Mouse (Mus musculus): ENCODE measurements at regions not wholly inside any gene's neighbourhood (a gene's known extent, or its start where the extent isn't known, plus 50 kb on each side); places are given as distances from the start of the nearest gene placed in this dataset.

DNA sequence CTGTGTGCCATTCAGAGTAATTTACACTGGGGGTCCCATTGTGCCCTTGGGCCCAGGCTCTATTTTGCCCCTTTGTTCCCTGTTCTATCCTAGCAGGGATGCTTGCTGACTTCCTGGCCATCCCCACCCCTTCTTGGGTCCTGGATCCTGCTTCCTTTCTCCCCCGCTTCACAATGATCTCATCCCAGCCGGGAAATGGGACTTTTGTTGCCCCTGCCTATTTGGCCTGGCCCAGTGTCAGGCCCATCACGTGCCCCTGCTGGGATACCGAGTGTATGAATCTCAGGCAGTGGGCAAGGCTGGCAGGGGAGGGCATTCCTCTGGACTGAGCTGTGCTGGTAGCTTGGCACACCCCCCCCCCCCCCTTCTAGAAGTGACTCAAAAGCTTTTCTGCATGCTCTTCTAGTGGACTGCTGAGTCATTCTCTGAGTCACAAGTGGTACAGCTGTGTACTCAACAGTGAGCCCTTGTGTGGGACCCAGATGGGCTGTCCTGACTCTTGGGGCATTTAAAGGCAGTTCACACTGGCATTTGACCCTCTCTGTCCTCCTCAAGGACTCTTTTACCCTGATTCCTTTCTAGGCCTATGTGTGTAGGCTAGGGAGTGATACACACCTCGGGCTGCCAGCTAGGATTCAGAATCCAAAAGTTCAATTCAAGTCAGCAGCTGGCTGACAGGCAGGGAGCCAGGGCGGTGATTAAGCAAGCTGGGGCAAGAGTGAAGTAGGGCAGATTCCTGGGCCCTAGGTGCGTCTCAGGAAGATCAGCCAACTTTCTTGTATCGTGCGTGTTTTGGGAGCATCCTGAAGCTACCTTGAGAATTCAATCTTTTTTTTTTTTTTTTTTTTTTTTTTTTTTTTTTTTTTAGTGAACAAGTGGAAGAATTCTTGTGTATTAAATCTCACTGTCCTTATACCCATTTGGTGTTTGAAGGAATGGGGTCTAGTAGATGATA is 1156.6 kb upstream of the A1bg start:
- in situ Hi-C loops (cut with MboI, MseI), result loop anchor here (5.0 kb wide), 1 partner anchor 48 kb away; no protein-coding TSS in a partner anchor

DNA sequence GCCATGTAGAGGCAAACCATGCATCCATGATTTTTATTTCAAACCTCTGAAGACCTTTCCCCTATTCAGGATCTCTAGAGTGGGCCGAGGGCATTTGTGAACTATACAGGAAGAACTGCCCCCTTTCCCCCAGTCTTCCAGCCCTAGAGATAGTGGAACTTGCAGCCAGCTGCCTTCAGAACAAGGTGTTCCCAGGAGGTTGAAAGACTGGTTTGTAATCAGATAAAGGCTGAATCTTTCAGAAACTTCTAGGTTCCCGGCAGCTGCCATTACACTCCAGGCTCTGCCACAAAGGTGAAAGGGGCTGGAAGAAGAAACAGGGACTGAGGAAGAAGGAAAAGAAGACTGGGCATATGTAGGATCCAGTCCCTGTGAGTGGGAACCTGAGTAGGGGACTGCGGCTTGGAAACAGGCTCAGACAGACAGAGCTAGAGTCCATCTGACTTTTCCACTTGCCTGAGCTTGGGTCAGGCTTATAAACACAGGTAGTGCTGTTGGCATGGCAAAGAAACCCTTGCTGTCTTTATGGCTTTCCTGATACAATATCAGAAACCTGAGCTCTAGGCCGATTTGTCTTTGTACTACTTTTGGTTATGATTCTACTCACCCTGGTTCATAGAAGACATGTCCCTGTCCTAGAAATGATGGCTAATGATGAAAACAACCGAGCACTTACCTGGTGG is 1153.9 kb upstream of the A1bg start:
- in situ Hi-C loops (cut with MboI, MseI), result no loop called here

DNA sequence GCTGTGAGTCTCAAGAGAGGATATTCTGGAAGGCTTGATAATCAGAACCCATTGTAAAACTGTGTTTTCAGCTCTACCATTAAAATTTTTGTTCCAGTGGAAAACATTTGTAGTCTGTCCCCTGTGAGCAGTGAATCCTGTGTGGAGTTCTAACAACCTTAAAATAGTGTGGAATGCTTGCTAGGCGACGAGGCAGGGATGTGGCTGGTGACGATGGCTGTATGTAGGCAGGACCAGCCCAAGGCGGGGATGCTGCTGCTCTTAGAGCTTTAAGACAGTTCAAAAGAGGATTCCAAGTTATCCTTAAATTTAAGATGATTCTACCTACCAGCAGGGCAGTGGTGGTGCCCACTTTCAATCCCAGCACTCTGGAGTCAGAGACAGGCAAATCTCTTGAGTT is 1151.9 kb upstream of the A1bg start:
- in situ Hi-C loops (cut with MboI, MseI), result no loop called here

DNA sequence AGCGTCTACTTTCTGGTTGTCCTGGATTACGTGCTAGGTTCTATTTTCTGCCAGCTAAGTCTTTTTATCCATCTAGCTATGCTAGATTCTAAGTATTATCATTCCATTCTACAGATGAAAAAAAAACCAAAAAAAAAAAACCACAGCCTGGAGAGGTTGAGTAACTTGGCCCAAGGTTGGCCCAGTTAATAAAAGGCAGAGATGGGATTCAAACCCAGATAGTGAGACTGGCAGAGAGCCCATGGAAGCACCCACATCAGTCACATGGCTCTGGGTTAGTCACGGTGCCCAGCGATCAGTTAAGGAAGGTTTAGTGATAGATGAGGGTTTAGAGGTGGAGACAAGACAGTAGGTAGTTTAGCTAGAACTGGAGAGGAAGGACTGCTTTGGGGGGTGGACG is 1150.8 kb upstream of the A1bg start:
- in situ Hi-C loops (cut with MboI, MseI), result no loop called here

DNA sequence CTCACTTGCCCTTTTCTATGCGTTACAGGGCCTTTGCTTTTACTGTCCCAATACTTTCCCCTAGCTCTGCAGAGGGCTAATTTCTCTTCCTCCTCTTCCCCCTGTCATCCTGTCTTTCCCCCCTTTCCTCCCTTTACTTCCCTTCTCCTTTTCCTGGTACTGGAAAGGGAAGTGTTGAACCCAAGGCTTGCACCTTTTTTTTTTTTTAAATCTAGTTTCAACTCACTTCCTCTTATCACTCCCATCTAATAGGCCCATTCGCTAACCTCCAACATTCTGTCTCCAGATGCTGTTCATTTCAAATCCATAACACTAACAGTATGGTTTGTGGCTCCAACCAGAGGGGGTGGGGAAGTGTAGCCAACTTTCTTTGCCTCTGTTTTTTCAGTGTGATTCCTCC is 1148.5 kb upstream of the A1bg start:
- in situ Hi-C loops (cut with MboI, MseI), result no loop called here

DNA sequence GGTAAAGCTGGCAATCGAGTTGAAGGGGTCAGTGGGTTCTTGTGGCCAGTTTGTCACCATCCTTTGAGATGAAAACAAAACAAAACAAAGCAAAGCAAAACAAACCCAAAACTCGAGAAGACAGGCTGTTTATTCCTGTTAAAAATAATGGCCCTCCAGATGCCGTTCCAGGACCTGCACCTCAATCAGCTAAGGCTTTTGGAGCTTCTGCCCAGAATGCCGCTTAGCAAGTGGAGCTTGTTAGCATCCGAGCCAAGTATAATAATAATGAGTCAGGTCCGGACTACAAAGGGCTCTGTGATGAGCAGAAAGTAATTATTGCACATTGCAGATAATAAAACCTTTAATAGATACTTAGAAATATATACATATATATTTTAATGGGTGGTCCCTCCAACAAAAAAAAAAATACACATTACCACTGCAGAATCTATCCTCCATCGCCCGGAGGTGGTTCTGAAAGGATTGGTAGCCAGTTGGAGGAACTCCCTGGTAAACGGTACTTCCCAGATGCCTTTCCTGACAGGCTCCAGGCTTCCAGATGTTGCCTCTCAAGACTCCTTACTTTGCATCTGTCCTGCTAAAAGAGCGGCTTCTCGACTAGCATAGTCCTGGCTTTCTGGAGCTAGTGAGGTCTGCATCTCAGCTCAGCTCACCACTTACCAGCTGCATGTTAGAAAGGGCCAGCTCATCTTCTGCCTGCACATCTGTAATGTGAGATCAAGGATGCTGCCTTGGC is 1145.8 kb upstream of the A1bg start:
- in situ Hi-C loops (cut with MboI, MseI), result no loop called here

DNA sequence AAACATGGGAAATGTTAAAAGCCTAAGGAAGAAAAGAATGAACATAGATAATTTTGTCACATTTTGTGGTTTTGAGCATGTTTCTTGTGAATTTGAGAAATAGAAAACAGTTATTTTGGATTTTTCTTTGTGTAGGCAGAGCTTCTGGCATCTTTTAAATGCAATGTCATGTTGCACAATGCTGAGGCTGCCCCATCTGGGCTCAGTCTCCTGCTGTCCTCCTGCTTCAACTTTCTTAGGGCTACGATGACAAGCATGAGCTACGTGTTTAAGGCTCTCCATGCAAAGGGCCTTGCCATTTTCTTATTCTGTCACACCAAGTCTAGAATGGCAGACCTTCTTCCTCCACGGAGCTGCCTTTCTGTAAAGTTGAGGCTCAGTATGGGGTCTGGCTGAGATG is 1141.6 kb upstream of the A1bg start:
- in situ Hi-C loops (cut with MboI, MseI), result no loop called here

DNA sequence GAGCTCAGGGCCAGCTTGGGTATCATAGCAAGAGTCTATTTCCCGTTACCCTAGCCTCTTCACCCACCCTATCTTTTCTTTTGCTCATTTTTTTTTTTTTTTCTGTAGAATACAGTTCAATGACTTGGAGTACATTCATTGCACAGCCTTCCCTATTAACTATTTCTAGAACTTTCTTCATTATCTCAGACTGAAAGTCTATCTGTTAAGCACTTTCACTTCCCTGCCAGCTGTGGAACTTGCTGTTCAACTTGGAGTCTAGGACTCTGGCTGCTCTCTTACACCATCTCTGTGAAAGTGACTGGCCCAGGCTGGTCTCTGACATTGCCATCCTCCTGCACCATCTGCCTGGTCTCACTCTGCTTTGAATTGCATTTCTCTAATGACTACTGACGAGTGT is 1134.6 kb upstream of the A1bg start:
- in situ Hi-C loops (cut with MboI, MseI), result no loop called here

DNA sequence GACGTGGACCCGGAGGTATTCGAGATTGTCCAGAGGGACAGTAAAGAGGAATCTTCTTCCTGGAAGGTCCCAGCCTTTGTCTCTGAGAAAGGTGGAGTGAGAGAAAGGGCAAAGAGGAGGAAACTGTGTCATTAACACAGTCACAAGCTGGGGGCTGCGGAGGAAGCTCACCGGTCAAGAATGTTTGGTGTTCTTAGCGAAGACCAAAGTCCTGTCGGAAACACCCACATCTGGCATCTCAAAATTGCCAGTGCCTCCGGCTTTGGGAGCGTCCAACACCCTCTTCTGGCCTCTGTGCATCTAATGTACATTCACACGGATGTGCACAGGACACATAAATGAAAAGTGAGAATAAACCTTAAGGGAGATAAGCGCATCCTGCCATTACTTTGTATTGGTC is 1134.1 kb upstream of the A1bg start:
- in situ Hi-C loops (cut with MboI, MseI), result no loop called here

DNA sequence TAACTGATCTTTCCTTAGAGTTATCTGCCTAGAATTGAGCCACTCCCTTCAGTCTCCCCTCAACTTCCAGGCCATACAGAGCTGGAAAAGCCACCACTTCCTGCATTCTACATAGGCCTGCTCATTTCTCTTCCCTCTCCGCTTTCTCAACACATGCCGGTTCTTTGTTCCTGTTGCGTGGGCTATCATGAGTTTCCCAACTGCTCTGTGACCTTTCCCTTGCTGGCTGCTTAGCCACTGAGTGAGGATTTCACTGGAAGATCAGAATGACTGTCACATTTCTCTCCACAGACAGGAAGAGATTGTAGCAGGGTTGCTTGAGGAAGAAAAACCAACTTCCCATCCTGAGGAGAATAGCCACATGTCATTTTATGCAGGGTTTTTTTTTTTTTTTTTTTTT is 1133.6 kb upstream of the A1bg start:
- in situ Hi-C loops (cut with MboI, MseI), result no loop called here

DNA sequence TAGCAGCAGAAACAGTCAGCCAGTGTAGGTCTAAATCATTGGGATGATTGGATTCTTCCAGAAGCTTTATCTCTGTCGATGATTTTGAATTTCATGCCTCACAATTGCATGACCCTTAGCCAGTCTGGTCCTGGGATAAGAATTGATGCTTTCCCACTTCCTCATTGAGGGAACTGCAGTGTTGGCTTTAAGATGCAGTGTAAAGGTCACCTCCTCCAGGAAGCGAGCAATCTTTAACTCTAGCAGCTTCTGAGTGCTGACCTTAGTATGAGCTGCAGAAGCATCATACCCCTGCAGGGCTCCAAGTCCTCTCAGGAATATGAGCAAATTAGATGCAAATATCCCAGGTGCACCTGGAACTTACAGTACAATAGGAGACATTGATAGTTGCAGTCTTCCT is 1132.2 kb upstream of the A1bg start:
- in situ Hi-C loops (cut with MboI, MseI), result no loop called here

DNA sequence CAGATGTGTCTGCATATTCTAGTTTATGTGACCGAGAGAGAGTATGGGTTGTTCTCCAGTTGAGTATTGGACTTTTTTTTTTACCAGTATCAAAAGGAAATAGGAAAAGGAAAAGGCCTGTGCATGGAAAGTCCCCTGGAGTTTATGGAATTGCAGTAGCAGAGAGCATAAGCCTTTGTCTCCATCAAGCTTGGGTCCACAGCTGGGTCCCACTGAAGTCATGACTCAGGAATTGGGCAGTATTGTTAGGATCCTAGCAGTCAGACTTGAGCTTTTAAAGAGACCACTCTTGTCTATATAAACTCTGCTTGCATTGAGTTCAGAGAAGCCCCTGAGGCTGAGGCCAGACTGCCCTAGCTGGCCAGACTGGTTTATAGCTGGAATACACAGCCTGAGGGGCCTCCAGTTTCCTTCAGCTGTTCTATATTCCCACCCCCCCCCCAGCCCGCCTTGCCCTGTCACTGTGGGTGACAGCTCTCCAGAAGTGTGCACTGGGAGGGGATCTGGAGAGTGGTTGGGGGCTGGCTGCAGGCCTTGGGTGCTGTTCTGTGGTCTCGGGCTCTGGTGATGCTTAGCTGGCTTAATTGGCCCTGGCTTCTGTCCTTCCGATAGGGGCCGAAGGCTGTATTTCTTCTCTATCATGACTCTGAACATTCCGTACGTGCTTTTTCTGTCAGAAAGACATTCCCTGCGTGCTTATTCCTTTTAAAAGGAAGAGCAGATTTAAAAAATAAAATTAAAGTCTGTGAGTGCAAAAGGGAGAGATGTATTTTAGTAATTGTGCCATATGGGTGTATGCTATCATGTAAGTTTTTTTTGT is 1130.8 kb upstream of the A1bg start:
- in situ Hi-C loops (cut with MboI, MseI), result no loop called here

DNA sequence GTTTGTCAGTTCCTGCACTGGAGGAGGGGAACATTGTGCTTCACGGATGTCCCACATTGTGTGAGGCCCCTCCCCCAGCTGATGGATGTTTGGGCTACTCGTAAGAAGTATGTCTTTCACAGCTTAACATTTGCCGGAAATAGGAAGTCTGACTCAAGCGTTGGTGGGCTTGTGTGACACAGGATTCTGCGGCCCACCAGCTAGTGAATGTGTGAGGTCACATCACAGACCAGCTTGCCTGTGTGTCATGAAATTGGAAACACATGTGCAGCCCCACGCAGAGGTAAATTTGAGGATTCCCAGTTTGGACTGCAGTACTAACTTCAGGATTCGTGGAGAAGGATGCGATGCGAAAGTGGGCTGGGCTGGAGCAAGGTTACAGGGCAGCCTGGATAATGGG is 1126.6 kb upstream of the A1bg start:
- in situ Hi-C loops (cut with MboI, MseI), result loop anchor here (10.0 to 25.0 kb wide), 2 partner anchors 685 to 1963 kb away; no protein-coding TSS in a partner anchor

DNA sequence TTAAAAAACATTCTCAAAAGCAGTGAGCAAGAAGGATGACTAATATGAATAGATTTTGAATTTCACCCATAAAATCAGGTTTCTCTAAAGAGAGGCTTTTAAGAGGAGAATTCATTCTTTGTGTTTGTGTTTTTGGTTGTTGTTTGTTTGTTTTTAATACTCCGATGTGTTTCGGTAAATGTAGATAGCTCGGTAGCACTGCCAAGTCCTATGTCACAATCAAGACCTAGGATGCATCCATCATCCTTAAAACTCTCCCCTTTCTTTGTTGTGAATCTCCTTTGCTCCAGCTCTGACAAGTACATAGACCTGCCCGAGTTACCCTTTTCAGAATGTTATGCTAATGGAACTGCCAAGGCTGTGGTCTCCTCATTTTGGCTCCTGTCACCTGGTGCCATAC is 1126.2 kb upstream of the A1bg start:
- in situ Hi-C loops (cut with MboI, MseI), result loop anchor here (10.0 to 25.0 kb wide), 2 partner anchors 686 to 1963 kb away; no protein-coding TSS in a partner anchor

DNA sequence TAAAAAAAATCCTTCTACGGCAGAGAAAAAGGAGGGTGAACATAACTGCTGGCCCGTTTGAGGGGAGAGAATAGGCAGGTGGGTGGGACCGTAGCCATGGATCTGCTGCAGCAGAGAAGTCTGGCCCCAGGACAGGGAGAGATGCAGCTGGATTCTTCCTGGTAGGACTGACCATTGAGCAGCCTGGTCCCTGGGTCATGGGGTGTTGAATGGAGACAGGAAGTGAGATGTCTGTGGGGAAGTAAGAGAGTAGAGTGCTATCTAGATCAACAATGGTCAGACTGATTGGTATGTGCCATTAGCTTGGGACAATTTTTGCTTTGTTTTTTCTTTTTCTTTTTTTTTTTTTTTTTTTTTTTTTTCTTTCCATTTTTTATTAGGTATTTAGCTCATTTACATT is 1123.5 kb upstream of the A1bg start:
- in situ Hi-C loops (cut with MboI, MseI), result loop anchor here (10.0 to 25.0 kb wide), 2 partner anchors 689 to 1966 kb away; no protein-coding TSS in a partner anchor

DNA sequence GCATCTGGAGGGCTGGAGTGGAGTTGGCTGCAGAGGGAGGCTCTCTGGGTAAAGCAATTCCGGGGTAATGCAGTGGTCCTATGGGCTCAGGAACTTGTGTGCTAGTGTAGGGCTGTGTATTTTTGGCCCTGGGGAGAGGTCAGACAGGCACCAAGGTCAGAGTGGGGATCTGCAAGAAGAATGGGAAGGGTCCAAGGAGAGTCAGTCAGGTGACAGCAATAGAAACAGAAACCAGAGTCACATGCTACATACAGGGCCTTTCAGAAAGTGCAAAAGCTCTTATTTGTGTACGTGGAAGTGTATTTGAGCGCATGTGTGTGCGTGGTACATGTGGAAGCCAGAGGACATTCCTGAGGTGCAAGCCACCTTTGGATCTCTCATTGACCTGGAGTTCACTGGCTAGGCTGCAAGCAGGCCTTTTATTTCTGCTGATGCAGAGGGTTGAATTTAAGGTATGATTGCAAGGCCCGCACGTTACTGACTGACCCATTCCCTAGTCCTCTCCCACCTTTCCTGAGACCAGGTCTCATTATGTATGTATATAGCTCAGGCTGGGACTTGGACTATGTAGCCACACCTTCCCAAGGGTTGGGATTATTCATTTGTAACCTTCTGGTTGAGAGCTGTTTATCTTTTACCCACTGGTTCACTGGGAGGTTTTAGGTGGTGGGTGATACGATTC is 1122.0 kb upstream of the A1bg start:
- in situ Hi-C loops (cut with MboI, MseI), result loop anchor here (10.0 to 25.0 kb wide), 2 partner anchors 690 to 1968 kb away; no protein-coding TSS in a partner anchor

DNA sequence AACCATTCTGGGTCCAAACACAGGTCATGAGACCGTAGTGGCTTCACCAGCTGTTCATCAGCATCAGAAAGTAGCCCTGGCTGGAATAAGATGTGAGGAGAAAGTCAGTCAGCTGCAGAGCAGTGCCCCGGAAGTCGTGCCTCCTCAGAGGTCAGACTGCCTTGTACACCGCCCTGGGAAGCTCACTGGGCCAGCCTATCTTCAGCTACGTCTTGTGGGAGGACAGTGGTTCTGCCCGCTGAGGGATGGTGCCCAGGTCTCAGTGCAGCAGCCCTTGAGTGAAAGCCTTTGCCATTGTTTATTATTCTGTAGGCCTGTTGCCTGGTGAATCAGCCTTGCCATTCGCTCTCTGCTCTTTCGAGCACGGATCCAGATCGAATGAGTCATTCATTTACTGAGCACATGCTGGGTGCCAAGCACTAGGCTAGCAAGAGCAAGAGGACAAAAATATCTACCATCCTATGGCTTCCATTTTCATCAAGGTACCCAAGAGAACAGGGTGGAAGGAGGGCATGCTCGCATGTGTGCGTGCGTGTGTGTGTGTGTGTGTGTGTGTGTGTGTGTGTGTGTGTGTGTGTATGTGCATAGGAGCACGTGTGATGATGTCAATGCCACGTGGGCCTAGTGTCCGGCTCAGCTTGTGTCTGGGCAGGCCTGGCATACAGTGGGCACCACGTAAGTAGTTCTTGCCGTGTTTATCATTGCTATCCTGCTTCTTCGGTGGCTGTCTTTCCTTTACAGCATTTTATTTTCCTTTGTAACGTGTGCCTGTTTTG is 1121.0 kb upstream of the A1bg start:
- in situ Hi-C loops (cut with MboI, MseI), result loop anchor here (10.0 to 25.0 kb wide), 2 partner anchors 691 to 1968 kb away; no protein-coding TSS in a partner anchor

DNA sequence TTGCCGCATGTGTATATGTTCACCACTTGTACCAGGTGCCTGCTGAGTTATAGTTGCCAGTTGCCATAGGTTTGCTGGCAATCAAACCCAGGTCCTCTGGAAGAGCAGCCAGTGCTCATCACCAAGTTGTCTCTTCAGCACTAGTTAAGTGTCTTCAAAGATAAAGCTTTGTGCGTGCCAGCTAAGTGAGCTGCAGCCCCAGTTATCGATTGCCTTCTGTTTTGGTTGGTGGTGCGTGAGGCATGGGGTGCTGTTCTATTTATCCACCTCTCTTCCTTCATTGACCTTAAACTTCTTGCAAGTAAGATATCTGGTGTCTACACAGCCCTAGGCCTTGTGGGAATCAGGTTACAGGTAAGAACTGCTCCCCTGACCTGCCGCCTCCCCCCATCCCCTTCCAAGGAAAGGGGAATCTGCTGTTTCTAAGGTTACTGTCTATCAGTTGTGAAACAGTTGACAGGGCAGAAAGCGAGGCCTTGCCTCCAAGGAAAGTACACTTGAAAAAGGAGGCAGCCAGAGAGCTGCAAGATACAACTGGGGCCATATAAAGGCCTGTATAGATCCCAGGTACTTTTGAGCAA is 1120.2 kb upstream of the A1bg start:
- in situ Hi-C loops (cut with MboI, MseI), result loop anchor here (10.0 to 25.0 kb wide), 2 partner anchors 692 to 1969 kb away; no protein-coding TSS in a partner anchor

All from T-helper 2 cell (primary cell).